Mouse (Mus musculus) midbrain, embryonic 14.5 days (tissue): ENCODE results near the gene Usp21. TPM values are rescaled to one million over a fixed set of nuclear protein-coding genes. Genes with fewer than 3 reads are reported as not detected.

Experiments used
- ATAC-seq: fragments of 200-750 bp; cut with Nextera tagmentation; 2 replicates; pipeline ENCODE4 v1.8.0; 2017; ENCODE audit warnings: moderate number of reproducible peaks, moderate library complexity; ENCODE audit not compliant: low FRiP score, low TSS enrichment
- DNase-seq: peaks from one replicate; pipeline ENCODE4 v3.0.0-alpha.2; 2015
- H3K27ac ChIP-seq: fragments of 300-500 bp; sonication (generic); replicated peaks from 2 replicates; pipeline ENCODE4 v1.5.1; 2014; ENCODE audit warnings: mild to moderate bottlenecking, low read depth, low read length, moderate library complexity
- H3K27me3 ChIP-seq: fragments of 300-500 bp; sonication (generic); 2 replicates; pipeline ENCODE4 v1.6.1; 2014; ENCODE audit warnings: low read length, control low read depth, mixed read lengths; ENCODE audit not compliant: control insufficient read depth, insufficient read depth
- H3K36me3 ChIP-seq: fragments of 300-500 bp; sonication (generic); 2 replicates; pipeline ENCODE4 v1.6.1; 2014; ENCODE audit warnings: low read length, control low read depth; ENCODE audit not compliant: control insufficient read depth, insufficient read depth
- H3K4me1 ChIP-seq: fragments of 300-500 bp; sonication (generic); 2 replicates; pipeline ENCODE4 v1.6.1; 2014; ENCODE audit warnings: mild to moderate bottlenecking, antibody characterized with exemption, low read length, control low read depth; ENCODE audit not compliant: control insufficient read depth, insufficient read depth
- H3K4me2 ChIP-seq: fragments of 300-500 bp; sonication (generic); 2 replicates; pipeline ENCODE4 v1.6.1; 2014; ENCODE audit warnings: mild to moderate bottlenecking, low read length, moderate library complexity
- H3K4me3 ChIP-seq: fragments of 300-500 bp; sonication (generic); replicated peaks from 2 replicates; pipeline ENCODE4 v1.5.1; 2014; ENCODE audit warnings: low read depth, low read length
- H3K9ac ChIP-seq: fragments of 300-500 bp; sonication (generic); replicated peaks from 2 replicates; pipeline ENCODE4 v1.6.1; 2014; ENCODE audit warnings: mild to moderate bottlenecking, low read length, moderate library complexity
- H3K9me3 ChIP-seq: fragments of 300-500 bp; sonication (generic); 2 replicates; pipeline ENCODE4 v1.6.1; 2016; ENCODE audit warnings: low read length, control low read depth, mixed read lengths; ENCODE audit not compliant: control insufficient read depth
- WGBS: fragments of 180-500 bp; shearing (Covaris S2); extraction: QIAGEN DNeasy Blood & Tissue Kit; methylation state at CpG from one replicate; pipeline ENCODE4 v1.1.7; 2014; 5-methylcytosine and 5-hydroxymethylcytosine counted together
- polyA plus RNA-seq: library from polyadenylated mRNA; unstranded; fragments of >200 nt; fragmentation: Nextera tagmentation; extraction: Ambion mirVana; gene quantifications from 2 replicates; pipeline ENCODE4 v1.2.1, GENCODE M21; 2014

The Usp21 gene
- polyA plus RNA-seq, 1 experiment from 2014 or later: 92.6 TPM

DNA sequence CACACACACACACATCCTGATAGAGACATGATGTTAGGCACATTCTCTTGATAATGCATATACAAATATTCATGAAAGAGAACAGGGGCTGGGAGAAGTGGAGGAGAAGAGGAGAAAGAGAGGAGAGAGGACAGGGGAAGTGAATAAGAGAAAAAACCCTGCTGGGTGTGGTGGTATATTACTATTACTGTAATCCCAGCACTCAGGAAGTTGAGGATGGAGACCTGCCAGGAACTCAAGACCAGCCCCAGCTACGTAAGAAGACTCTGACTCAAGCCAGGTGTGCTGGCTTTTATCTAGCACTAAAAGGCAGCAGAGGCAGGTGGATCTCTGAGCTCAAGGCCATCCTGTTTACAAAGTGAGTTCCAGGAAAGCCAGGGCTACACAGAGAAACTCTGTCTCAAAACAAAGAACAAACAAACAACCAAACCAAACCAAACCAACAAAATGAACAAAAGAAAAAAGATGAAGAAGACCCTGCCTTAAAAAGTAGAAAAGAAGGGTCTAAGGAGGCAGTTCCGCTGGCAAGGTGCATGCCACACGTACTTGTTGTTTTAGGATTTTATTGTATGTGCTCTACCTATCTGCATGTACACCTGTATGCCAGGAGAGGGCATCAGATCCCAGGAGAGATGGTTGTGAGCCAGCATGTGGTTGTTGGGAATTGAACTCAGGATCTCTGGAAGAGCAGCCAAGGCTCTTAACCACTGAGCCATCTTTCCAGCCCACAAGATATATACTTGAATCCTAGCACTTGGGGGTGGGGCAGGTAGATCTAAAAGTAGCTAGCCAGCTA is 23.9 kb downstream of the Usp21 start:
- Histone ChIP-seq H3K27me3 (no peaks in the 10 kb centered on the region), H3K4me3 (no peak overlapping the region), H3K4me1 (0 out of 2 replicates have a peak, but pooled peaks cover 7% of the 10 kb centered on the region), H3K9me3 (no peaks in the 10 kb centered on the region), H3K4me2 (peak overlapping the region; percentile 54), H3K36me3 (no peaks in the 10 kb centered on the region), H3K27ac (peak overlapping the region; percentile 72), H3K9ac (no peak overlapping the region)
- no peak for ATAC-seq
- WGBS: 83% methylated on average over 3 of the region's 3 CpGs
- DNase-seq: no peak

DNA sequence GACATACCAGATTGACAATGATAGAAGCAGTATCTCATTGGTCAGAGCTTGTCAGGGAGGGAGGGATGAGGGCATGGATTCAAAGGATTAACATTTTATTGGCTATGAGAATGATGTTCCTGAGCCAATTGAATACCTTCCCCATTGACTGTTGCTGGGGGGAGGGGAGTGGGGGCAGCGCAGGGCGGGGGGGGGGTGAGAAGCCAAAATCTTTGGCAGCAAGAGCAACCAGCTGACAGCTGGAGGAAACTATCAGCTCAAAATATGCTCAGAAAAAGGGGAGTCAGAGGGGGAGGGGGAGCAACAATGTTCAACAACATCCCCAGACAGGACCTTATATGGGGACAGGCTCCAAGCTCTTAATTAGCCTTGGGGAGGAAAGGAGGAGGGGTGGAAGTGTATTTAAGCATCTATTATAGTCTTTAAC is 24.6 kb downstream of the Usp21 start:
- Histone ChIP-seq H3K27ac (peak overlapping the region; percentile 72), H3K9me3 (no peaks in the 10 kb centered on the region), H3K27me3 (no peaks in the 10 kb centered on the region), H3K4me3 (peak overlapping the region; percentile 24), H3K4me1 (0 out of 2 replicates have a peak, but pooled peaks cover 7% of the 10 kb centered on the region), H3K36me3 (no peaks in the 10 kb centered on the region), H3K9ac (no peak overlapping the region), H3K4me2 (peak overlapping the region; percentile 54)
- peak; percentile 91 for ATAC-seq
- peak; percentile 84 for DNase-seq
- 4% methylated on average over 2 of the region's 2 CpGs for WGBS

DNA sequence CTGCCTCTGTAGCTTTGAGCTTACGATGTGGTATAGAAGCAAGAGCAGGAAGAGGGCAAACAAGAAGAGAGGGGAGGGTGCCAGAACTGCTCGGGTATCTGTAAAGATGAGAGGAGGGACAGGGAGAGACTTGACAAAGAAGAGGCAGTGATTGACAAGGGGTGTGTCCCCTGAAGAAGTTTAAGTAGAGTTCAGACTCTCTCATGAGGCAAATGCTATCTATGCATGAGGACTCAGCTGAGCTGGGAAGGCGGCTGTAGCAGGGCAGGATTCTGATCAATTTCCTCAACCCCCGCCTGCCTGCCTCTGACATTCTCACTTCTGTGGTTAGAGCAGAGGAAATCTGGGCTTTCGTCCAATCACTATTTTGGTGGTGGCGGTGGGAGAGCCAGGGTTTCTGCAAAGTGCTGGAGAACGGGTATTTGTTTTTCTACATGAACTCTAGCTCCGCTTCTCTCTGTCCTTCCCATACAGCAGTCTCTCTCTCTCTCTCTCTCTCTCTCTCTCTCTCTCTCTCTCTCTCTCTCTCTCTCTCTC is 25.1 kb downstream of the Usp21 start:
- DNase-seq (peak; percentile 79), ATAC-seq (peak; percentile 65)
- H3K9me3 ChIP-seq: no peaks in the 10 kb centered on the region
- 0 out of 2 replicates have a peak, but pooled peaks cover 7% of the 10 kb centered on the region for H3K4me1 ChIP-seq
- peak overlapping the region; percentile 54 for H3K4me2 ChIP-seq
- H3K4me3 ChIP-seq: peak overlapping the region; percentile 24
- H3K27me3 ChIP-seq: no peaks in the 10 kb centered on the region
- no peaks in the 10 kb centered on the region for H3K36me3 ChIP-seq
- H3K9ac ChIP-seq: no peak overlapping the region; the same call in 1 of the 2 replicates
- H3K27ac ChIP-seq: peak overlapping the region; percentile 72
- 7% methylated on average over 8 of the region's 8 CpGs for WGBS

DNA sequence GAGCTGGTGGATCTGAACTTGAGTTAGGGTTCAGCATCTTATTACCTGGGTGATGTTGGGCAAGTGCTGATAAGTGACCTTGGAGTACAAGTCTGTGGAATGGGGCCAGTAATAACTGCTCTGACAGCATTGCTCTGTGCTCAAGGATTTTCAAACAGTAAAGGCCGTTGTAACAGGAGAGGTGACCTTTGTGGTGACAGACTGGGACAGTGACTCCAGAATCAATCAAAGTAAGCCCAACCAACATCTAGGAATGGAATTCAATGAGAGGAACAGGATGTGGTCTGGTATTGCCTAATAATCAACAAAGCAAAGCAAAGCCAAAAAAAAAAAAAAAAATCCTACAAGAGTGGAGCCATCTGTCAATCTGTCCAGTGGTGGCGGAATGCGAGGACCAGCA is 27.5 kb downstream of the Usp21 start:
- H3K9ac ChIP-seq: no peak overlapping the region
- no peak overlapping the region for H3K4me3 ChIP-seq
- no peak overlapping the region for H3K27ac ChIP-seq
- H3K9me3 ChIP-seq: no peaks in the 10 kb centered on the region
- no peak overlapping the region for H3K4me2 ChIP-seq
- DNase-seq: no peak
- no peaks in the 10 kb centered on the region for H3K27me3 ChIP-seq
- 0 out of 2 replicates have a peak, but pooled peaks cover 7% of the 10 kb centered on the region for H3K4me1 ChIP-seq
- H3K36me3 ChIP-seq: no peaks in the 10 kb centered on the region
- ATAC-seq: no peak
- 92% methylated on average over 3 of the region's 3 CpGs for WGBS

DNA sequence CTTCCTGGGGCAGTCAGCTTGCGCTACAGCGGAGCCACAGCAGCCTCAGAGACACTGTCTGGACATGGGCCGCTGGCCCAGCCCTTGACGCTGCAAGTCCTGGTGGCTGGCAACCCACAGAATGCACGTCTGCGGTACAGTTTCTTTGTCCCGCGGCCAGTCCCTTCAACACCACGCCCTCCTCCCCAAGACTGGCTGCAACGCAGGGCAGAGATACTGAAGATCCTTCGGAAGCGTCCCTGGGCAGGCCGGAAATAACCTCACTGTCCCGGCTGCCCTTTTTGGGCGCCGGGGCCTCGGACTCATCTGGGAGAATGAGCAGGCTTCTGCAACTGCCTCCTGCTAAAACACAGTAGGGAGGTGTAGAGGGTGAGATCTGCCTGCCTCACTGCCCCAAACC is 28.9 kb downstream of the Usp21 start:
- Histone ChIP-seq H3K4me3 (no peak overlapping the region), H3K4me2 (no peak overlapping the region), H3K27me3 (no peaks in the 10 kb centered on the region), H3K9me3 (no peaks in the 10 kb centered on the region), H3K4me1 (0 out of 2 replicates have a peak, but pooled peaks cover 7% of the 10 kb centered on the region), H3K27ac (no peak overlapping the region), H3K36me3 (no peaks in the 10 kb centered on the region), H3K9ac (no peak overlapping the region)
- ATAC-seq (no peak), DNase-seq (no peak)
- WGBS: 82% methylated on average over 17 of the region's 17 CpGs

DNA sequence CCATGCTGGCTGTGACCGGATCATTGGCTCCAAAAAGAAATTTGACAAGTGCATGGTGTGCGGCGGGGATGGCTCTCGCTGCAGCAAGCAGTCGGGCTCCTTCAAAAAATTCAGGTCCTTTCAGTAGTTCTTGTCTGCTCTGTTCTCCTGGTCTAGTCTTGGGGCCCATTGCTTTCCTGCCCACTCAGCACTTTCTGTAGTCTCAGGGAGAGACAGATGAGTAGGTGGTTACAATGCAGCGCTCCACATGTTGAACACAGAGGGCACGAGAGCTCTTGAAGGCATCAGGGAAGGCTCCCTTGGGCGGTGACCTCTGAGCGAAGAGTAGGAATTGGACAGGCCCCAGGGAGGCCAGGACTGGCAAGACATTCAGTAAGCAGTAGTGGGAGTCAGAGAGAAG is 30.0 kb downstream of the Usp21 start:
- Histone ChIP-seq H3K9me3 (no peaks in the 10 kb centered on the region), H3K4me2 (no peak overlapping the region), H3K4me1 (0 out of 2 replicates have a peak, but pooled peaks cover 6% of the 10 kb centered on the region), H3K27me3 (no peaks in the 10 kb centered on the region), H3K9ac (no peak overlapping the region), H3K4me3 (no peak overlapping the region), H3K36me3 (no peaks in the 10 kb centered on the region), H3K27ac (no peak overlapping the region)
- no peak for ATAC-seq
- no peak for DNase-seq
- WGBS: 89% methylated on average over 9 of the region's 9 CpGs

DNA sequence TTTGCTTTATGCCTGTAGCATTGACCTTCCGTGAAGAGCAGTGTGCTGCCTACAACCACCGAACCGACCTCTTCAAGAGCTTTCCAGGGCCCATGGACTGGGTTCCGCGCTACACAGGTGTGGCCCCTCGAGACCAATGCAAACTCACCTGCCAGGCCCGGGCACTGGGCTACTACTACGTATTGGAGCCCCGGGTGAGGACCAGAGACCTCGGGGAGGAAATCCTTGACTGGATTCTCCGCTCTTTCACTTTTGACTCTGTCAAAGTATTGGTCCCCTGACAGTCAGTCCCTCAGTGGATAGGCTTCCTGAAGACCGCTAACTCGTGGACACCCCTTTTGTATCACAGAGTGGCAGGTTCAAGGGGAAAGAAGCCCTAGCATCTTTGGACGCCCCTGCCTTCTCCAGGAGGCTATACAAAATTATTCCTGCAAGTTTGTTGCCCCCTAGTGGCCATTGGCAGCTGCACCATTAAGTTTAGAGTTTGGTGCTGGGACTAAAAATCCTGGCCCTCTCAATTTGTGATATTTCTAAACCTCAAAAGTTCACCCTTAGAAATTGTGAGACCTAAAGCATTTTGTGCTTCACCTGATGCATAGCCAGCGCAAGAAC is 30.7 kb downstream of the Usp21 start:
- no peaks in the 10 kb centered on the region for H3K9me3 ChIP-seq
- H3K27me3 ChIP-seq: no peaks in the 10 kb centered on the region
- WGBS: 68% methylated on average over 15 of the region's 15 CpGs
- H3K4me2 ChIP-seq: no peak overlapping the region
- no peak overlapping the region for H3K4me3 ChIP-seq
- peak; percentile 89 for DNase-seq
- 0 out of 2 replicates have a peak, but pooled peaks cover 3% of the 10 kb centered on the region for H3K4me1 ChIP-seq
- H3K9ac ChIP-seq: no peak overlapping the region
- H3K27ac ChIP-seq: no peak overlapping the region
- H3K36me3 ChIP-seq: no peaks in the 10 kb centered on the region
- ATAC-seq: no peak

DNA sequence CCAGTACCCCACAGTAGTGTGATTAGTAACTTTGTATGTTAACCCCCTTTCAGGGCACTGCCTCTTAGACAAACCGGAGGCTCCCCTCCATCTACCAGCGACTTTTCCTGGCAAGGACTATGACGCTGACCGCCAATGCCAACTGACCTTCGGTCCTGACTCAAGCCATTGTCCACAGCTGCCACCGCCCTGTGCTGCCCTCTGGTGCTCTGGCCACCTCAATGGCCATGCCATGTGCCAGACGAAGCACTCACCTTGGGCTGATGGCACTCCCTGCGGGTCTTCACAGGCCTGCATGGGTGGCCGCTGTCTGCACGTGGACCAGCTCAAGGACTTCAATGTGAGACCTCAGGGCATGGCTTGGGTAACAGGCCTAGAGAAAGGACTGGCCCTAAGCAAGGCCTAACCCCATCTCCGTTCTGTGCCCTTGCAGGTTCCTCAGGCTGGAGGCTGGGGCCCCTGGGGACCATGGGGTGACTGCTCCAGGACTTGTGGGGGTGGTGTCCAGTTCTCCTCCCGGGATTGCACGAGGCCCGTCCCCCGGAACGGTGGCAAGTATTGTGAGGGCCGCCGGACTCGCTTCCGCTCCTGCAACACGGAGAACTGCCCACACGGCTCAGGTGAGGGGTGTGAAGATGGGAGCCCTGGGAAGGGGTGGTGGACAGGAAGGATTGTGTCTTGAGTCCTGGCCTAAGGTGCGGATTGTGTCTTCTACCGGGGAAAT is 31.5 kb downstream of the Usp21 start:
- Histone ChIP-seq H3K27ac (no peak overlapping the region), H3K9me3 (no peaks in the 10 kb centered on the region), H3K36me3 (no peaks in the 10 kb centered on the region), H3K4me3 (no peak overlapping the region), H3K4me1 (peaks cover 7% of the 10 kb centered on the region), H3K9ac (no peak overlapping the region), H3K4me2 (no peak overlapping the region), H3K27me3 (no peaks in the 10 kb centered on the region)
- DNase-seq (no peak), ATAC-seq (no peak)
- WGBS: 92% methylated on average over 24 of the region's 24 CpGs
